Mouse (Mus musculus) retina, postnatal 1 day (tissue): ENCODE data around the gene Bmper.

Experiments
- DNase-seq: peaks from one replicate; pipeline ENCODE4 v3.0.0-alpha.2; 2012

Gene Bmper

DNA sequence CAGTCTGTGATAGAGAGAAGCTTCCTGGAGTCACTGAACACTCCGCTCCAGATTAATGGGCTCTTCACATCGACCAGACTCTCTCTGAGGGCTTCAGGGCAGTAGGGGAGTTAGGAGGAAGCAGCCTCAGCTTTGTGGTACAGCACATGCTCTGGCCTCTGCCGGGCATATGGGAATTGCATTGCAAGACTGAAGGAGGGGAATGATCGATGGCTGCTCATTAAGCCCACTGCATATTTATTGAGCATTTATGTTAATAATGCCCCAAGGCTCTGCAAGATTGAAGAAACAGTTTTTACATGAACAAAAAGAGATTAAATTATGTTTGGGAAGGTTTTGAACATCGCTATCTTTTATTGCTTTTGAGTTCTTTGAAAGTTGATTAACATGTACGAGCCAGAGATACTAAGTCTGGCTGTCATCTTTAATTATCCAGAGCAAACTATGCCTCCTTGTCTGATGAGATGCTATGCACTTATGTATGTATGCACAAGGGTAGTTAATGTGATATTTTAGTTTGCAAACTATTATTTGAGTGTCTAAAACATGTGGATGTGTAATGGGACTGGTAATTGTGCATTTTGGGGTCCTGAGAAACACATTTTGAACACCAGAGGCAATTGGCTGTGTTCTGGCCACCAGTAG is 13.9 kb downstream of the Bmper start:
- no peak for DNase-seq

DNA sequence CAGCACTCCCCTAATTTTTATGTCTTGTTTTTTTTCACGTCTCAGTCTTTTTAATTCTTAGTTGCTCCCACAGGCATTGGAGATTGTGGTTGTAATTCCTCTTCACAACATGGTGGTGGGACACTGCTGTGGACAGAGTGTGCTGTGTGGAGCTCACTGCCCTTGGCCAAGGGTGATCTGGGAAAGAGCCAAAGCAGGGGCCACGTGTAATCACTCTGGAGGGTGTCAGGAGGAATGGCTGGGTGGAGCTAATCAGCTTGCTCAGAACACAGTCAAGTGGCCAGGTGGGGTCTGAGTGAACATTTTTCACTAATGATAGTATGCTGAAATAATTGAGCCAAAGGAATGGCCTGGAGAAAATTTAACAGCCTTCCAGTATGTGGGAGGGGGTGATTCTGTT is 16.1 kb downstream of the Bmper start:
- DNase-seq: no peak

DNA sequence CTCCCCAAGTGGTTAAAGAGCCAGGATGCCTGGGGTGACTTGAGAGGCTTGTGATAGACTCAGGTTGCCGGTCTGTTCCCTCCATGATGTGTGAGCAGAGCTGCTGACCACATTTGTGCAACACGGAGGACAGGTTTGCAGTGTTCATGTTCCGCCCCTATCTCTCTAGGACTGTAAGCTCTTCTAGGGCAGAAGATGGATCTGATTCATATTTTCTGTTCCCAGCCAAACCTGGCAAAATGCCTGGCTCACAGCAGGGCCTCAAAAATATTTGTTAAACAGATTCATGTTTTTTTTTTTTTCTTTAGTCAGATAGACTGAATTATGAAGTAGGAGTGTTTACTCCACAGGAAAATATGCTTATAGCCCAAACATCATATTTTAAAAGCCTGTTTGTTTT is 20.0 kb downstream of the Bmper start:
- DNase-seq: no peak

DNA sequence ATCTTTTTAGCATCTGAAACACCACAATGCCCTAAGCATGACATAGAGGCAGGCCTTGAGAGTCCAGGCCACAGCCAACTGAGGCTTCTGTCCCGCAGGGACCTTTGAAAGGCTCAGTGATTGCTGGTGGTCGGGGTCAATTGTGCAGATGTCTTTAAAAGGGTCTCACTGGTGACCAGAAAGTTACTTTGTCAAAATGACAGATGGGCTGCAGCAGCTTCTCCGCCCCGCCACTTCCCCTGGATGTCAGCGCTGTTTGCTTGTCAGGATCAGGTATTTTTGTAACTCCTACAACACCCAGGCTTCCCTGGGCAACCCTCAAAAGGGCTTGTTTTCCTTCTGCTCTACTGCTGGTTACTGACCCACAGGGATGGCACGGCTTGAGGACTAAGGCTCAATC is 21.0 kb downstream of the Bmper start:
- DNase-seq: no peak

DNA sequence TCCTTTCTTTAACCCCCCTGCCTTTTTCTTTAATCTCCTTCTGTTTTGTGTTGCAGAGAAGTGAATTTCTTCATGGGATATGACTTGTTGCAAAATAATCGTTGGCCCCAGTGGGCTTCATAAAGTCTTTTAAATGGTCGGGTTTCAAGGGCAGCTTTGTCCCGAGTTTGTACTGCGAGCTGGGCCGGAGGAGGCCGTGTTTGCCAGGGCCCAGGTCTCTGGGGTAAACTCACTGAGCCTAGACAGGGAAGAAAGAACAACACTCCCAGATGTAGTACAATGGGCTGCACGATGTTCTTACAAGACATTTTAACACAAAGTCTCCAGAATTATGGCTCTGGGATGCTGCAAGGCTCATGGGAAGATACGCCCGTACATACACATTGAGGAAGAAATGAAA is 23.5 kb downstream of the Bmper start:
- no peak for DNase-seq

DNA sequence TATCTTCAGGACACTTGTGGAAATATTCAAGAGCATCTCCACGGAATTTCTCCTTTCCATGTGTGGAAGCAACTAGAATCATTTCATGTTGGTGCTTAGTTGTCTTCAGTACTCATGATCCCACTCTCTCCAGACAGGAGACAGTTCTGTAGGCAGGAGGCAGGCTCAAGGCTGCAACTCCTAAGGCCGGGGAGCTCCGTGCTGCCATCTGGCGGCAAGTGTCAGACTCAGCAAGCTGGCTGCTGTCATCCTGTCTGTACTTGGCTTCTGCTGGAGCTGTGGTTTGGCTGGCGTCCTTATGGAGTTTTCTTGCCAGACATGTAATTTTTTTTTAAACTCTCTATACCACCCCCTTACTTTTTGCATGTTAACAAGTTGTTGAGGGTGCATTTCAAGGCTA is 27.1 kb downstream of the Bmper start:
- peak; percentile 80 for DNase-seq

DNA sequence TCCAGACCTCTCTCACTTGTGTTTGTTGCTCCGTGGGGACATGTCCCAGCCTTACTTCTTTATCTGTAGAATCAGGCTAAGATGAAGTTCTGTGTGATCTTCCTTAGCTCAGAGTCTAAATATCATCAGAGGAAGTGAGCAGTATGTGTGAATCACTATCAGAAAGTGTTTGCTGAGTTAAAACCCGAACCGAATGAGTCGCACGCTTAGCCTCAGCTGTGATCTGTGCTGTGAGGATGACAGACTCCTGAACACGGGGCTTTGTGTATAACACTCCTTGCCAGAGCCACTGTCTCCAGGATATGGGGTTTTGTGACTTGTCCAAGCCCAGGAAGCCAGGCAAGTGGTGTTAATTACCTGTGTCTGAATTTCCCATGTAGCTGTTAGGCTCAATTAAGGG is 28.1 kb downstream of the Bmper start:
- no peak for DNase-seq

DNA sequence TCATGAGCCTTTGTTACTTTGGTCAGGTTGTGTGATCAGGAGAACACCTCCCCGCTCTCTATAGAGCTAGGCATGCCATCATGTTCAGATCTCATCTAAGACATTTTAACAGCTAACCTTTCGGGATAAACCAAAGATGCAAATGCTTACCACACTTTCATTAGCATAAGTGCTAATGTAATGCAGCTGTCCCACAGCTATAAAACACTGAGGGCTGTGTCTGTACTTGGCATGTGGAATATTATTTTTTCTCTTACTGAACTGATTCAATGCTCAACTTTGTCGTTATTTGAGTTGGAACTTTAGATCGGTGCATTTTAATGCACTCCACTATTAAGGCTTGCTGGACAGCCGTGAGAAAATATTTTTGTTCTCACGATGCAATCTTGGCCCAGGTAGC is 30.7 kb downstream of the Bmper start:
- DNase-seq: no peak

DNA sequence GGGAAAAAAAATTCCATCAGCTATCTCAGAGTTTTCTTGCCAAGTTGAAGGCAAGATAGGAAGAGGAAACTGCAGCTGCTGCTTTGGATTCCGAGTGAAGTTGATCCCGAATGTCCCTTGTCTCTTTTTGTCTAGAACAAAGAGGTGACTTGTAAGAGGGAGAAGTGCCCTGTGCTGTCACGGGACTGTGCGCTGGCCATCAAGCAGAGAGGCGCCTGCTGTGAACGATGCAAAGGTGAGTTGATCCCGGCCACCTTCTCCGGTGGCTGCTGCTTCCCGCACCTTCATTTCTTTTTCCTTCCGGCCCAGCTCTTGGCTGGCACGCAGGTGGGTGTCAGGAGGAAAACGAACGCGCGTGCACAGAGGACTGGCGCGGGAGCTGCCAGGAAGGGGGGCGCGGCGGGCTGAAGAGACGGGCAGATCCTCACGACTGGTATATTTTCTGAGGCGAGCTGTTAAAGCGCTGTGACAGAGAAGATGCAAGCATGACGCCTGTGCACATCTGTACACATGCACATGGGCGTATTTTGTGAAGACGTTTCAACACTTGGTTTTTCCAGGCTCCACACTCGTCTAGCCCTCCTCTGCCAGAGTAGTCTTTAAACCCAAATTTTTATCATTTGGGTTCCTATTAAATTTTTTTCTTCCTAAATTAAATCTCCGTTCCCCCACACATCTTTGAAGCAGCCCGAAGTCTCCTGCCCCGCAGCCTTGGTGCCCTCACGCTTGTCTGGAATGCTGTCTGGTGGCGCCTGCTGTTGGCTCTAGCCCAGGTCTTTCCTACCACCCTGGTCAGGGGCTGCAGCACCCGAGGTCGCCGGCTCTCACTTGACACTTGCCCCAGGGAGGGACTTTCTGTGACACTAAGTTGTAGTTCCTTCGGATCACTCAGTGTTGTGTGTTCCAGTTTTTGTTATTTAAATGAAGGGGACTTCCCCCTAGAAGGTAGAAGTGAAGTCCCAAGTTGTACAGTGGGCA is 31.6 kb downstream of the Bmper start:
- DNase-seq: peak; percentile 47

DNA sequence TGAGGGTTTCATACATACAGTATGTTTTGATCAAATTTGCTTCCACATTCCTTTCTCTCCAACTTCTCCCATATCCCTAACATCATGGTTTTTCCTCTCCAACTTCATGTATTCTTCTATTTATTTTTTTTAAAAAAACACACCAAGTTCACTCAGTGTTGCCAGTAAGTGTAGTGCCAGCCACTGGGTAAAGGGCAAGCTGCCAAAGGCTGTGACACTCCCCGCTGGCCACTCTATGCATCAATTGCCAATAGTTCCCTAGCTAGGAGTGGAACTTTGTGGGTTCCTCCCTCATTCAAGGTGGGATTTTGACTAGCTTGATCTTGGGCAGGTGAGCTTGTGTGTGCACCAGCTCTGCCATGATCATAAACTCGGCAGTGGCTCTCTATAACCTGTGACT is 33.0 kb downstream of the Bmper start:
- no peak for DNase-seq

DNA sequence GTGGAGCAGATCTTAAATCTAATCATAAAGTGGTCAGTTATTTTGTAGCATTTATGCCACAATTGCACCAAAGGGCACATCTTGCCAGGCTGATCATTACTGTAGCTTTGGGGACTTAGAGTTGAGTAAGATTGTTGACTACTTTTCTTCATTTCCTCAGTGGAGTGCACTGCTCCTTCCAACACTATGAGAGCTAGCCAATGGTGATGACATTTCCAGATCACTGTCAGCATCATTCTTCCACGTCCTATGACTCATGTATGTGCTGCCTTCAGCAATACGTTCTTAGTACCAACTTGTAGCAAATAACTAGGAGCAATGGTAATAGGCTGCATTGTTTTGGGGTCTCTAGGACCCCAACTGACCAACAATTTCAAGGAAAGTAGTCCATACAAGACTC is 33.7 kb downstream of the Bmper start:
- no peak for DNase-seq

DNA sequence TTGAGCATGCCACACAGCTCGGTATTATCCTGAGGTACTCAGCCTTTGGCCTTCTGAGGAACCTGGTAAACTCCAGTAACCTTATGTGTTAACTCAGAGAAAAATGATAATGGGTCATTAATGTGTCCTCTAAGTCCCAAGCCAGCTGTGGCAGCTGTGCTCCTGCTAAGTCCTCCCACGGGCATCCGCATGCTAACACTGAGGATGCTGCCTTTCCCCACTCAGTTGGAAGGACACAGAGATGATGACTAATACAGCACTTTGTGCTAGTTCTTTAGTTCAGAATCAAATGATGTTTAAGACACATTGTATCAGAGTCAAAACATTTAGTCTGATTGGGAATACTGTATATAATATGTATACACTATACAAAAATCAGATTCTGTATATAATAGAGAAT is 39.0 kb downstream of the Bmper start:
- no peak for DNase-seq

DNA sequence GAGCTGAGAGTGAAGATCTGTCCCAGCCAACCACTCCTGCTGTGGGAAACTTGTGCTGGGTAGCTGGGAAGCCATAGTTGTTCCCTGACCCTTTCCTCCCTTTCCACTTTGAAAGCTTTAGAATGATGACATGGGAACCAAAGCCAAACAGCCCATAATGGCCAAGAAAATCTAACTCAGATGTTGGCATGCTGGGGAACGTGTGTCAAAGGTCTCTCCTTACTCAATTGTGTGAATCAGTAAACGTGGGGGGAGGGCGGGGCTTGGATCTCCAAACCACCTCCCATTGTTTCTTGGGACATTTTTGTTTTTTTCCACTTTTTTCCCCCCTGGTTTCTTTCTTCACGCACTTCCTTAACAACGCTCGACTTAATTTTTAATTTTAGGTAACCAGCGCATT is 40.0 kb downstream of the Bmper start:
- DNase-seq: no peak

DNA sequence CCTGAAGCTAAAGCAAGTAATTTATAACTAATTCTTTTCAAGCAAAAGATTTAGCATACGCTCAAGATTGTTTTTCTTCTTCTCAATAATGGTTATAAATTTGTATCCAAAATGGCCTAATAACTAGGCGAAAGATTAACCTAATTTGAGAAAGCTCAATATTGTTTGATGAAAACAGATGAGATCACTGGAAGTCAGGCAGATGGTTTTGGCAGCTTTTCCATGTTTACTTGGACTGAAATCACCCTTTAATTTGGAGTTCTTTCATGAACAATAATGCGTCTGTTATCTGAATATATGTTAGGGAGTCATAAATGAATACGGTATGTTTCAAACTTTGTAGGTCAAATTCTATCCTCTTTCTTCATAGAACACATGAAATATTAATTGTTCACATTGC is 41.6 kb downstream of the Bmper start:
- DNase-seq: no peak

DNA sequence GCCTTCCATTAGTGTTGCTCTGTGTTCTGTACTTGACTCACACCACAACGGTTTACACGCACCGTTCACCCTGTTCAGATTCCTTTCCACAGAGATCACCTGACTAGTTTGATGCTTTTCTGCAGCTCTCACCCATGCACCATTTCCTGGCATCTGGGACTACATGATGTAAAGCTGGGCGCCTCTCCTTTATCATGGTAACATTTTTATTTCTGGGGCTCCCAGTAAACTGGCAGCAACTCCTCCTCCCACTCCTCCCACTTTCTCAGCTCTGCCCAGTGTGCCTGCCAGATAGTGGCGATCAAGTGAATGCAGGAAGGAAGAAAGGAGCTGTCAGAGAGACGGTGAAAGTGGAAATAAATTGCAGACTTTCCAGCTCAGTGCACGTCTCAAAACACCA is 45.7 kb downstream of the Bmper start:
- DNase-seq: peak; percentile 12

DNA sequence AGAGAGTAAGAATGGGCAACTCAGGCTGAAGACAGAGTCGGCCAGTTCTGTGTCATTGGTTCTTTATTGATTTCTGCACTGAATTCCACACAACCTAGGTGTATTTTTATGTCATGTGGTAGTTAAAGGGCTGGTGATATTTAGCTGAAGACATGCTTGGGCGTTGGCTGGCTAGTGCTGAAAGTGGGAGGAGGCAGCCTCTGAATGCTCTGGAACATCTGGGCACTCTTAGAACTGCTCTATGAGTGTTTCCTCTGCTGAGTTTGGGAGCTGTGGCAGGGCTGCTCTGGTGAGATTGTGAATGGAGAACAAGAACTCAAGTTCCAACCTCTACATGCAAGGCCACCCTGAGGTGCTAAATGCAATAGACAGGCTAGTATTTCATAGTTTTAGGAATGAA is 46.2 kb downstream of the Bmper start:
- DNase-seq: no peak

DNA sequence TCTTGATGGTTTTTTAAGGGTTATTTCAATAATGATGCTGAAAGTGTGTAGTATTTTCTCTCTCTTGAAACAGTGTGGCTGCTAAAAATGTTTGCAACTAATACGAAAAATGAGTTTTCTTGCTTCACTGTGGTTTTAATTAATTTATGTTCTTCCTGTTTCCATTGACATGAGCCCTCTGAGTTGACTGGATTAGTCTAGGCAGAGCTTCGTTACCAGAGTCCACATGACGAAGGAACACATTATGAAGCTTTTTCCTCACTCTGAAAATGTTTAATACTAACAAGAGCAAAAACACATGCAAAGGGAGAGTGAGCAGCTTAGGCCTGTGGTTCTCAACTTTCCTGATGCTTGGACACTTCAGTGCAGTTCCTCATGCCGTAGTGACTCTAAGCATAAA is 53.4 kb downstream of the Bmper start:
- DNase-seq: no peak

DNA sequence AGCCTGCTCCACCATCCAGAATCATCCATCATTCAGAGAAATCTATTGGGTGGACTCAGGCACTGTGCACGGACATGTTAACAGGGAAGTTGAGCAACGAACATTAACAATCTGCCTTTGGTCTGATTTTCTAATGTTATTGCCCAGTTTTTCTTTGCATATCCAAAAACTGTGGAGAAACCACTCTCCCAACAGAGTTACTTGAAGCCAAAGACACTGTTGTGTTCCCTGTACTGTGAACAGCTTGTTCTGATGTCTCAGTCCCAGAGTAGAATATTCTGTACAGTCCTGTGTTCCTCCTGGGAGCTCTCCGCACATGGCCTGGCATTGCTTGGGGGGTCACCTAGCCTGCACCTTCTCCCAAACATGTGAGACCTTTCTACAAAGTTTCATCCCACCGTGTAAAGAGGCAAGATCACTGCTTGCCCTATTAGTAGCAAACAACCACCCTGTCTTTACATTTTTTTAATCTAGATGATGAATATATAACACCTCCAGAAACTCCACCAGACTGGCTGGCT is 62.1 kb downstream of the Bmper start:
- DNase-seq: no peak

DNA sequence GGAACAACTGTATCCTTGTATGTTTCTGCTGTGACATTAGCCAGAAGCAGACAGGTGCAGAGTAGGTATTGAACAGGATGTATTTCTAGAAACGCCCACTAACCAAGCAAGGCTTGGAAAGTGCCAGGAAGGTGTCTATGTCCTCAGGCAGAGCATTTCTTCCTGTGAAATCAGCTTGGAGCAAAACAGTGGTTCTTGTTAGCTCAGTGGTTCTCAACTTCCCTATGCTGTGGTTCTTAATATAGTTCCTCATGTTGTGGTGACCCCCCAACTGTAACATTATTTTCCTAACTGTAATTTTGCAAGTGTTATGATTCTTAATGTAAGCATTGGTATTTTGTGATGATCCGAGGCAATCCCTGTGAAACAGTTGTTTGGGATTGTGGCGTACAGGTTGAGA is 70.7 kb downstream of the Bmper start:
- no peak for DNase-seq

DNA sequence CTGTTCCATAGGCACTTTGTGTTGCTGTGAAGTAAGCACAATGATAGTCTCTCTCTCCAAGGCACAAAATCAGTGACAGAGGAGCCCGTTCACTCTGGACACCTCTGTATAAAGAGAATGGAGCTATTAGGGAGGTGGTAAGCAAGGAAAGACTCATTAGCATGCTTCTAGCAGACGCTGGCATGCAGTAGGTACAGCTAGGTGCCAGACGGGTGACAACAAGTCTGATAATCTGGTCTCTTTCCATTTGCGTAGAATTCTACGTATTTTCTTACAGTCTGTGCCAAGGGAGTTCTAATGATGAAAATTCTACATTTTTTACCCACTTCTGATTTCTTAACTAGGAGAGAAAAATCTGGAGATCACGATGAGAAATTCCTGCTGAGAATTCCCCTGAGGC is 72.7 kb downstream of the Bmper start:
- no peak for DNase-seq

DNA sequence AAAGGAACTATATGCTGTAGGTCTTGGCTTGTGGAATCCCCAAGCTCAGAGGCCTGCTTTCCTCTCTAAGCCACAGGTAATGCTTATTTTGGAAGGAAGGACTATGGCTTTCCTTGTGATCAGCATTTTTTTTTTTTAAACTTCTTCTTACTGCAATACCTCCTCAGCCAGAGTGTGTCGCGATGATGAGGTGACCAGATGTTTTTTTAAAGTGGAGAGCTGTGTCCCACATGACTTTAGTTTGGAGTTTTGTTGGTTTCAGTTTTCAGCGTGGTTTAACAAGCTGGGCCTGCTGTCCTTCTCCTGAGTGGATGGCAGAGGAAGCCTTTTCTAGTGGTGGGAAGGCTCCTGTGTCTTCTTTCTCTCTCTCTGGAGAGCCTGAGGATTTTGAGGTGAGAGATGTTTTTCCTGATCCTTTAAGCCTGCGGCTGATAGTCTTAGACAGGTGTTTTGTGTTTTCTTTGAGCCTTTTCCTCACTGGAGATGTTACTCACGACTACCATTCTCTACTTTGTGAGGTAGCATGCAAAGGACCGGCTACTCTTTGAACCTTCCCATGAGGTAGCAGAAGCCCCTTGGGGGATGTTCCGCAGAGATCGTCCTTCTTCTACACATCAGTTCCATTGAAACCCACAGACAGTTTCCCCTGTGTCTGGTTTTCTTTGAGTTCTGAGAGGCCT is 74.8 kb downstream of the Bmper start:
- DNase-seq: no peak

DNA sequence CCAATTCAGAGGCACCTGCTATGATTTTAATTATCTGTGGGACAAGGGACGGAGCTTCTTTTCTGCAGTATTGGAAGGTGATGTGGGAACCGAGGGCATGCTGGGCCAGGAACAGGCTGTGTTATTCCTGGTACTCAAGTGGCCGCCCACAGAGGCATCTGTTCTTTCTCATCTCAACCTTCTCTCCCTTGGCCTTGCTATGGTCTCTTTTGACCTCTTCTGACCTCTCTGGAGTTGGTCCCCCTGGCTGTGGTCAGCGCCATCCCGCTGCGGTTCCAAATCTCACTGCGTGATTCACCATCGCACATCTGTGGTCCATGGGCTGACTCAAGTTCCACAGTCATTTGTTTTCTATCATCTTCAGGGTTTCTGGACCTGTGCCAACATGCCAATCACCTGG is 77.5 kb downstream of the Bmper start:
- no peak for DNase-seq

DNA sequence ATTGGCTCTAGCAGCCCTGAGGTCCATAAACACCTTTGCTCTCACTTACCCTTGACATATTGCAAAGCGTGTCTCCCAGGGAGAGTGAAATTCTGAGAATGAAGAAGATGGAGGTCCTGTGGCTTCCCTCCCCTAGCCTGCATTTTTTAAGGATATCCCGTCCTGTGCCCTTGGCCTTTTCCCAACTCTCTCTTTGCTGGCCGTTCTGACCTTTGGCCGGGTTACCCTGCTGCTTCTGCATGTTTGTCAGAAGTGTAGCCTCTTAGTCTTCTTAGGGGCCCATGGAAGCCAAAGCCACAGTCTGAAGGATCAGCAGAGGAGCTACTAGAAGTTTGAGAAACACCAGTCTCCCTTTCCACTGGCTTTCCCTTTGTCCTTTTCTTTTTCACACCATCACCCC is 82.8 kb downstream of the Bmper start:
- DNase-seq: no peak

DNA sequence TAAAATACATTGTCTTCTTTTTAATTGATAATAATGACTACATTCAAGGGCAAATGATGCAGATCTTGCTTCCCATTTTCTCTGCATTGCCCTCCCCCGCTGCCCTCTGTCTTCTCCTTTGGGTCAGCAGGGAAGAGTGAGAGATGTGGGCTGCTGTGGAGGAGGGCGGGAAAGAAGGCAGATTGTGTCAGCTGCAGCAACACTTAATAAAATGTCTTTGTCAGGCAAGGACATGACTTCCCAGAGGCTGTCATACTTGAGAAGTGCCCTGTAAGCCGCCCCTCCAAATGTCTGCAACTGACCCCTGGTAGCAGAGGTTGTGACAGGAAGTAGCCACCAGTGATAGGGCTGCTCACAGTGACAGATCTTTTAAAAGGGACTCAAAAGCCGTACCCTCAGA is 83.3 kb downstream of the Bmper start:
- no peak for DNase-seq
